Mouse (Mus musculus): ENCODE measurements around the gene Sik1.
A peak's percentile ranks its signal among the peaks of the same experiment; 100 is the strongest.

The Sik1 gene

DNA sequence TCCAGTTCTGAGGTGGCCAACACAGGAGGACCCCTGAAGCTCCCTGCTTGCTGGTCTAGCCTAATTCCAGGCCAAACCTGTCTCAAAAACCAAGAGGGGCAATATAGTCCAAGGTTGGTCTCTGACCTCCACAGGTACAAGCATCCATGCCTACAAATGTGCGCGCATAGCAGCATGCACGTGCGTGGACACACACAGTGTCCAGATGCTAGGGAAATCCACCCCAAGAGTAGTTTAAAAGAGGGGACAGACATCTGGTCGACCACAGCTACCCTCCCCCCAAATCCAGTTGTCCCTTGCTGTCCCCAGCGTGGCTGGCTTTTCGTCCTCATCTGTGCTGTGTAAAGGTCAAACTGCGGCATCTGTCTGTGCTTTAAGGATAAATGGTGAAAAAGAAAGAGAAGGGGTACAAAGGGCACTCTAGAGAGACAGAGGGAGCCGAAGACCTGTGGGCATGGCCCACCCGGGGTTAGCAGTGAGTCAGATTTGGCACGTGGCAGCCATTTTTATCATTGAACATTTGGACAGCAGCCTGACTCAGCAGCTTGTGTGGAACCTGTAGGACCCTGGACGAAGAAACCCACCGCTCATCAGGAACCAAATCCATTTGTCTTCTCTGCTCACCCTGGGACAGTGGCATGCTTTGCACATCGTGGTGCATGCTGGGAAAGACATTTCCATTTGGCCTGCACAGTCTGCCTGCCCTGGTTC, 23.6 kb downstream of the Sik1 start:
- DNase-seq, result no peak

DNA sequence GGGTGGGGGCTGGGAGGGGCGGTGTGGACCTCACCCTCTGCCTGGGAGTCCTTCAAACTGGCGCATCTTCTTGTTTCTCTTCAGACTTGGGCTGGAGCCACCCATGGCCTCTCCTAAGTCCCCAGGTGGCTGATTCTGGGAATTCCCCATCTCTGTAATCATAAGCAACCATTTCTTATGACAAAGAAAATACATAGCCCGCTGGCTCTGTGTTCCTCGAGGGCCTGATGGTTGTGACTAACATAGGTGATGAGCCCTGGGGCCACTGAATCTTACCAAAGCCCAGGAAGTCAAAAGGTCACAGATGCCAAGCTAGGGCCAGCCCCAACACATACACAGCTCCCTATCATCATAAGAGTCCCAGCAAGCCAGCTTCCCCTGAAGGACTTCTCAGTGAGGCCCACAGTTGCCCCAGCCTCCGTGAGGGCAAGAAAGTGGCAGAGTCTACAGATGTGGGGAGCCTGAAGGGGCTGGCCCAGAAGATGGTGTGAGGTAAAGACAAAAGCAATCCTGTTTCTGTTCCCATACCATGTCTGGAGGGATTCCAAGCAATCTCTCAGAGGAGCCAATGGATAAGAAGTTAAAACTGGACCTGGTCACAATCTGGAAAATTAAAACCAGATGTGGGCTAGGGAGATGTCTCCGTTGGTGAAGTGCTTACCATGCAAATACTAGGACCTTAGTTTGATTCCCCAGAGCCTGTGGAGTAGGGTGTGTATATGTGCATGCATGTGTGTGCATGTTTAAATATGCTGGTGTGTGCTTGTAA, 24.3 kb downstream of the Sik1 start:
- no peak for DNase-seq

DNA sequence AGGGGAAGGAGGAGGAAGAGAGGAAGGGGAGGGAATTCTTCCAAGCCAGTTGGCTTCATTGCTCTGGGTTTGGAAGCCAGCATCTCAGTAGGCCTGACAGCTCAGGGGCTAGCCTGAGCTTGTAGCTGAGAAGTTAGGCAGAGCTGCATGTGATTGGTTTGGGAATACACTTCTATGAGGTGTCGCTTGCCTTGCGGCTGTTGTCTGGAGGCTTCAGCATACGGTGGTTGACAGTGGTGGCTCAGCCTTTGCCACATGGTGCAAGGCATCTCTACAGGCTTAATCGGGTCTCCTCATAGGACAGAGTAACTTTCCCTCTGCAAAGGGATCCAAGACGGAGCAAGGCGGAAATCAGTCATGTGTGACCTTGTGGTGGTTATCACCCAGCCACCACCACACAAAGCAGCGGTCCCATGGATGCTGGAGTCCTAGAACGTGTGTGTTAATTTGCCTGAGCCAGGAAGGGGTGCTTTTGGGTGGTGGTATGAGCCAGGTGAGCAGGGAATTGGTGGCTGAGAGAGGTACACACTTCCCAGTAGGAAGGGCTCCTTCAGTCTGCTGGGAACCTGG, 25.0 kb downstream of the Sik1 start:
- no peak for DNase-seq

DNA sequence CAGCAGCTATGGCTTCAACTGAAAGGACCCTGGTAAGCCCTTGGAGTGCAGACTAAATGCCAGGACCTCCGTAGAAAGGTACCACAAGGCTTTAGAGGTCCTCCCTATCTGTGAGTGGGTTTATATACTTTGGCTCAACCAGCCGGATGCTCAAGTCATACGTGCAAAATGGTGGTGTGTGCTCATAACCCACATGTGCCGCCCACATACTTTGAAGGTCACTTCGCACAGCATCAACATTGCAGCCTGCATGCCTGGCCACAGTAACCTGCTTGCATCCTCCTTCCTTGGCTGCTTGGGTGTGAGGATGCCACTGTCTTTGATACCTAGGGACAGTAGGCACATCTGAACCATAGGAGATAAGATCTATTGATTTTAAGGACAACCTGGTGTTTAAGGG, 26.7 kb downstream of the Sik1 start:
- DNase-seq, result no peak

DNA sequence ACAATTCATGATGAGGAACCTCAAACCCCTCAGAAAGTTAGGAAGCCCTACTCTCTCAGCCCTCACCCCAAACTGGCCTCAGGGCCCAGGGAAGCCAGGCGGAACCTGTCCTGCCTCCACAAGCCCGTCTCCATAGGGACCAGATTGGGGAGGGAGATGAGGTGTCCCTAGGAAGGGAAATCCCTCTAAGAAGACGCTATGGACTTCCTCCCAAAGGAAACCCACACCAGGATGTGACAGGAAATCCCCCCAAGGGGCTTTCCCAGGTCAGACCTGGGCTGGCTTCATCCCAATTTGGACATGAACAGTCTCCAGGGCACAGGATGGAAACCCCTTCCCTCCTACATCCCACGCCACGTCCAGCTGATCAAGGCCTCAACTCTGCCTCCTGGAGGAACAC, 27.5 kb downstream of the Sik1 start:
- DNase-seq, result no peak

DNA sequence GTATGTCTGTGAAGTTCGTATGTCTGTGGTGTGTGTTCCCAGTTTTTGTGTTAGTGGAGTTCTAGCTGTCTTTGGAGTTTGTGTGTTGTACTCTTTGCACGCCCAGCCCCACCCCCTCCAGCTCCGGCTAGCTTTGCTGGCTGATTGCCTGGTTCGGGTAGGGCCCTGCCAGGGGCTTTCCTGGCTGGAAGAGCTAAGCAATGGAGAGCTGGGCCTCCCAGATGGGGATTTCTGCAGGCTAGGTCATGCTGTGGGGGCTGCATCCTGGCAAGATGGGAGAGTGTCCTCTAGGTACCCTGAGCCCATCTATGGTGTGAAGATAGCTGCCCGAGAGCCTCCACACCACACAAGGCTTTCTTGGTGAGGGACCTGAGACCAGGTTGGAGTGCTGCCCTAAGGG, 28.4 kb downstream of the Sik1 start:
- DNase-seq, result peak in 1 of 2 experiments; percentile 33

DNA sequence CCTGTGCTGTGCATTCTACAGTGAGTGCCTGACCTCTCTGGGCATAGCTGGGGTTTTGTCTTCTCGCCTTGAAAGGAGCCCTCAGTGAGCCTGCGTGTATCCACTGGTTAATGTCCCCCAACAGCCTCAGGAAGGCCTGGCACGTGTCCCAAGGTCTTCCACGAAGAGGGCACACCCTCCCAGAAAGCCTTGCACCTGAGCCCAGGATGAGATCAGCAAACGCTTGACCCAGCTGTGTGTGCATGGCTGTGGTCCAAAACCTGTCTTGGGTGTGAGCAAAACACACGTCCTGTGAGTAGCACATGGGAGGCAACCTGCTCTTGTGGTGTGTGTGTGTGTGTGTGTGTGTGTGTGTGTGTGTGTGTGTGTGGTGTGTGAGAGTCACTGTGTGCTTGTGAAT, 28.9 kb downstream of the Sik1 start:
- DNase-seq, result no peak

DNA sequence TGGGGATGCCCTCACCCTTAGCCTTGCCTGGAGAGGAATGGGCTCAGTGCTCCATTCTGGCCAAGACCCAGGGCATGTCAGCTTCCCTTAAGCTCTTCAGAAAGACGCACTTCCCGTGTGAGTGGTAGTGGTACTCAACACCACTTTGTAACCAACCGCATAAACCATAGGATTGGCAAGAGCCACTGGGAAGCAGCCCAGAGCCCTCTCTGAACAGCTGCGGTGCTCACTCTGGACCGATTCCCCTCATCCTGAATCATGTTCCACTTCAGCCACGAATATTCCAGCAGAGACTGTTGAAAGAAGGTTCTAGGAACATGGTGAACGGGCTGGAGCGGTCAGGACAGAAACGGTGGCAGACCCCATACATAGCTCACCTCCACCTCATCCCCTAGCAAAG, 29.9 kb downstream of the Sik1 start:
- DNase-seq, result no peak

DNA sequence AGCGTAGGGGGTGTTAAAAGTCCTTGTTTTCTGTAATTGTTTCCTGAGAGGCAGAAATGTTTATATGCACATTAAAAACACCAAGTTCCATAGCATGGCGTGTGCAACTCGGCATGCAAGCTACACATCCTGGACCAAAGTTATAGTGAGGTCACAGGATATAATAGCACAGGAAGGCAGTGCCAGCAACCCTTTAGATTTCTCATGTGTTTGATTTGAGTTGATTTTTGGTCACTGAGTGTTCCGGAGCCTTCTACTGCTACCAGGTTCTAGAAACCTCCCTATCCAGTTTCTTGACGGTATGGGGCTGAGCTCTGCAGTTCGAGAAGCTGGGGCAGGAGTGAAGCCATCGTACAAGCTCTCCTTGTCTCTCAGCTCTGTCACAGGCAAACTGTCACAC, 30.8 kb downstream of the Sik1 start:
- DNase-seq, result no peak

DNA sequence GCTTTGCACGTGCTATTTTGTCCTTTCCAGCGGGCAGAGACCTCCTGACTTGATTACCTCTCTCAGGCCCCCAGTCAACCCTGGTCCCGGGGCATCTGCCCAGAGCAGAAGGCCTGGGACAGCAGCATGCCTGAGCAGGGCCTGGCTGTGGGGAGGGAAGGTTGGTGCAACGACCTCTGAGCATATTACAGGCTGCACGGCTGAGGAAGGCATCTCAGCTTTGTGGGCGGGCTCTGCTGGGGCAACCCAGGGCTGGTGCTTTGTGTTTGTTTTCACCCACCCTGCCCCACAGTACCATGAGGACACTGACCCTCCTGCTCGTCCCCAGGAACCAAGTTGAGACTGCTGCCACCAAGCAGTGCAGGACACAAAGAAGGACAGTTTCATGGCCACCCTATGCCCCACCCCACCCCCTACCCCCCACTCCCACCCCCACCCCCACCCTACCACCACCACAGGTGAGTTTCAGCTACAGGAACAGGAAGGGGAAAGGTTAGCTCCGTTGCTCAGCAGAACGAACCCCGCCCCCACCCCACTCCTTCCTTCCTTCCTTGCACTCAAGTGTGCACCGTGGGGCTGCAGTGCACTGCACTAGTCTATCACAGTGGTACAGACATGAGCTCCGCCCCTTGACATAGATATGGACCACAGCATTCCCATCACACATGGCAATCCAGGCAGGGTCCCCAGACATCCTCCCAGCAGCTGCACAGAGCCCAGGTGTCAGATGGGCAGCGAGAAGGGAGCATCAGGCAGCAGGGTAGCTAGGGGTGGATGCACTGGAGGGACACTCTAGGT, 34.3 kb downstream of the Sik1 start:
- no peak for DNase-seq

DNA sequence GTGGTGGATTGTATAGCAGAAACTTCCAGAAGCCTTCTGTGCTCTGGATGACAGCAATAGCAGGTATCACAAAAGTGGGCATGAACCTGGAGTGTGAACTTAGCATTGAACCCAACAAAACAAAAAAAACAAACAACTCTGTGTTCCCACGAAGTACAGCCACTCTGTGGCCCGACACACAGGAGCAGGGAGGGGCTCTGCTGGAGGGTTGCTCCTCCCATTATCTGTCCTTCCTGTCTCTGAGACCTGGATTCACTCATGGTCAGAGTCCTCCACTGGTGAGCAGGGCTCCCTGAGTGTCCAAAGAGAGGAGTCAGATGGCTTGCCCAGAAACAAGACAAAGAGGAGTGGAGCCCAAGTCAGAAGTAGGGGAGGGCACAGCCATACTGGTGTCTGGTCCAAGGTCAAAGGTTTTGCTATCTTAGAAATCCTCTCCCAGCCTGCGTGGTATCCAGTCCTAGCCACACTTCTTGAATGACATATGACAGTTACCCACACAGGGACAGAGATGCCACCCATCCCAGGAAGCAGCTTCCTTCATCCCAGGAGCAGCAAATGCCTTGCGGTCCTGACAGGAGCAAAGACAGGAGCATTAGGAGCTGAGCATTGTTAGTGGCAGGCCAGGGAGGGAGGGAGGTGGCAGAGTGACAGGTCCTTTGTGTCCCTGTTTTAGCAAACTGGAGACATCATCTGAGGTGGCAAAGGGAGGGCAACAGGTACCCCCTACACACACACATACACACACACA, 35.3 kb downstream of the Sik1 start:
- no peak for DNase-seq

DNA sequence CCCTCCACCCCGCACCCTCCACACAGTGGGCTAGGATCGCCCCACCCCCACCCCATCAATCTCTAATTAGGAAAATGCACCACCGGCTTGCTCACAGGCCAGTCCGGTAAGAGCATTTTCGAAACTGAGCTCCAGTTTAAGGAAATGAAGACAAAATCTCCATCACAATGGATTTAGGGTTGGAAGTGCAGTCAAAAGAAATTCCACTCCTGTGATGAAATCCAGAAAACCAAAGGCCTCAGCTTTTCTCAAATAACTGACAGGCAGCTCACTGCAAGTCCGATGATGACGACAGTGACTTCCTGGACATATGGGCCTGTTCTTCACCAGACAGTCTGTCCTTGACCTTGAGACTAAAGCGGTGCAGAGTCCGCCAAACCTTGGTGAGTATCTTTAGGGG, 36.2 kb downstream of the Sik1 start:
- no peak for DNase-seq

DNA sequence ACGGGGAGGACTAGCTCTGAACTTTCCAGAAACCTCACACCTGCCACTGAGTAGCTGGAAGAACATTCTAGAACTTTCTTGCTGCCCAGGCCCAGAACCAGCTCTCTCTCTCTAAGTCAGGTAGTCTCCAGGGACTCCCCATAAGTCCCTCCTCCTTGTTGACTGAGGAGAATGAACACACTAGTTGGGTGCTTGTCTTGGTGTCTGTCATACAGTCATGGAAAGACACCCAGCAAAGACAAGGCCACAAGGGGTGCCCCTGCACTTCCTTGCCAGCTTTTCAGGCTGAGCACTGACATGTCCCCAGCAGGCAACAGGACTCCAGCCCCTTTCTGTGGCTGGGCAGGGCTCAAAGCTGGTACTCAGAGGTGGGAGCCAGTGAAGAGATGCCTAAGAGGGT, 37.8 kb downstream of the Sik1 start:
- DNase-seq, result no peak

DNA sequence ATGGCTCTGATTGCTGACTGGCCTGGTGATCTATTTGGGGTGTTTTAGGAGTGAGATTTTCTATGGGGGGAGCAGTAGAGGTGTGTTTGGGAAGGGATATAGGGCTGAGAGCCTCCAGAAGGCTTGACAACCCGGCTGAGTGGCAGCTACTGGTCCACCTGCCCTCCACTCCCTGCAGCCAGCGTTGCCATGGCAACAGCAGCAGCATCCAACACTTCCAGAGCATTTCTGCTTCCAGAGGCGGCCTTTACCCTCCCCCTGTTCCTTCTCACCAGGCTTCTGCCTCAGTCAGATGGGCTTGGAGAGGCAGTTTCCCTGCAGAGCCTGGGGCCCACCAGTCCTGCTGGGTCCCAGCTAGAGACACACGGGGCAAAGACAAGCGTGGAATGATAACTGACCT, 38.4 kb downstream of the Sik1 start:
- peak in 1 of 2 experiments; percentile 33 for DNase-seq

DNA sequence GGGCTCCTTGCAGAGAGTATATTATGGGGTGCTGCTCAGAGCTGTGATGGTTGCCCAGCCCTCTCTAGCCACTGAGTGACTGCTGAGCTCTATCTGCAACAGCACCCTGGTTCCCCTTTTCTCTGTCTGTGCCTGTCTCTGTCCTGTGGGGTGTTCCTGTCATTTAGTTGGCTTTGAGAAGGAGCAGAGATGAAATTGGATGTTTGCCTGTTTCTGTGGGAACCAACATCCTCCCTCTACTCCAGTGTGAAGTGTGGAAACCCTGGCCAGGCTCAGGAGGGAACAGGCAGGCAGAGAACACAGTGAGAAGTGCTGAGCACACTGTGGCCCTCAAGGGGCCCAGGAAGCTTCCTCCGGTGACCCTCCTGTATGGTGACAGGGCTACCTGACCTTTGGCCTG, 40.8 kb downstream of the Sik1 start:
- DNase-seq, result no peak

DNA sequence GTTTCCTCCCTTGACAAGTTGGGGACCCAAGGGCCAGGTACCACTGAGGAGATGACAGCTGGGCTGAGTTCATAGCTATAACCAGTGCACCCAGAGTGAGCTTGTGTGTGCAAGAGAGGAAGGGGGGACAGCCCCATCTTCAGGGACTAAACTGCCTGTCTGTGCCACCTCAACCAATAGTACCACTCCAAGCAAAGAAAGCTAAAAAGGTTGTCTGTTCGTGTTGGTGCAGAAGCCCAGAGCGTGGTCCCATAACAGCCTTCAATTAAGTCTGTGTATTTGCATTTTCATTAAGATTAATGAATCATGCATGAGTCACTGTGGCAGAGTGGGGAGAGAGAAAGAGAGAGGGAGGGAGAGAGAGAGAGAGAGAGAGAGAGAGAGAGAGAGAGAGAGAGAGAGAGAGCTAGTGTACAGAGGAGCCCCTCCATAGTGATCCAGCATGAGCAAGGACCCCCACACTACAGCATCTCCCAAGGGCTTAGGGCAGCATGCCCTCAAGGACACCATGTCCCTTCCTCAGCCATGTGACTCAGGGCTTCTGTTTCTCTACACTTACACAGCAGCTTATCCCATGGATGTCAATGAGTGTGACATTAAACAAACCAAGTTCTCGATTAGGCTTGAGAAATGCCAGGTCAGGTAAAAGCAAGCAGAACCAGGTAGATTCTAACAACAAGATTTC, 41.5 kb downstream of the Sik1 start:
- DNase-seq, result no peak

DNA sequence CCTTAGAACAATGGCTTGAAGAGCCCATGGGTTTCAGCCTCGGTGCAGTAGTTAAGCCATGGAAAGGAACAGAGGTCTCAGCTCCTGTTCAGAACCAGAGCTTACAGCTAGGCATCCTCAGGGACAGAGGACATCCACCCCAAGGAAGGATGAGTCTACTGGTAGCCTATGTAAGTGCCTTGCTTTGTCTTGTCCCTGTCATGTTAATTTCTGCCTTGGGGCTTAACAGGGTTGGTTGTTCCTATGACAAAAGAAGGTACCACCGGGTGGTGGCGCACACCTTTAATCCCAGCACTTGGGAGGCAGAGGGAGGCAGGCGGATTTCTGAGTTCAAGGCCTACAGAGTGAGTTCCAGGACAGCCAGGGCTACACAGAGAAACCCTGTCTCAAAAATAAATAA, 44.3 kb downstream of the Sik1 start:
- DNase-seq, result no peak

DNA sequence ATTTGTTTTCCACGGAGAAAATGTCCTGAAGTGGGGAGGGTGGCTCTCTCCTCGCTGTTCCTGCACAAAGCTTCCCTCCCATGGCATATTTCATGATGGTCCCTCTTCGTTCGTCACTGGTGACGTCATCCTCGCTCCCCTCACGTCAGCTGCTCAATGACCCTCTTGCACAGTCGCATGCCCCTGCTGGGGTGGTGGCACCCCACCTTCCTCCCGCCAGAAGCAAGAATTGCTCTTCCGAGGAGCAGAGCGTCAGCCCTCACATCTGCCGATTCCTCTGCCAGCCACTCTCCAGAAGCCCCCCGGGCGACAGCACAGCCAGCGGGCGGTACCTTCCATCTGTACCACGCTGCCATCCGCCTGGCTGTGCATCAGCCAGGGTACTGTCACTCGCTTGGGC, 45.7 kb downstream of the Sik1 start:
- DNase-seq, result no peak

DNA sequence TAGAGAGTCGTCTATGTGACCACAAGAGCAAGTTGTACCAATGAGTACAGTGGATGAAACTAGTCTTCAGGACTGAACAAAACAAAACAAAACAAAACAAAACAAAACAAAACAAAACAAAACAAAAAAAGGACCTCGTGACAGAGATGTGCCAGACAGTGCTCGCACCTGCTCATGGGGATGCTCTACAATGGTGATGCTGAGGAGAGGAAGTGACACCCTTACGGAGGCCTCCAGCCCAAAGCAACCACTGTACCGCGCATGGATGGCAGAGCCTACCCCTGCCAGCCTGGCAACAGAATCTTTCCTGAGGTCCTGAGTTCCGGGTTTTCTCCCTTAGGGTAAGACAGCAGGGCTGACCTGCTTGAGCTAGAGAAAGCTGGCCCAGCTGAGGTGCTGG, 46.5 kb downstream of the Sik1 start:
- no peak for DNase-seq

DNA sequence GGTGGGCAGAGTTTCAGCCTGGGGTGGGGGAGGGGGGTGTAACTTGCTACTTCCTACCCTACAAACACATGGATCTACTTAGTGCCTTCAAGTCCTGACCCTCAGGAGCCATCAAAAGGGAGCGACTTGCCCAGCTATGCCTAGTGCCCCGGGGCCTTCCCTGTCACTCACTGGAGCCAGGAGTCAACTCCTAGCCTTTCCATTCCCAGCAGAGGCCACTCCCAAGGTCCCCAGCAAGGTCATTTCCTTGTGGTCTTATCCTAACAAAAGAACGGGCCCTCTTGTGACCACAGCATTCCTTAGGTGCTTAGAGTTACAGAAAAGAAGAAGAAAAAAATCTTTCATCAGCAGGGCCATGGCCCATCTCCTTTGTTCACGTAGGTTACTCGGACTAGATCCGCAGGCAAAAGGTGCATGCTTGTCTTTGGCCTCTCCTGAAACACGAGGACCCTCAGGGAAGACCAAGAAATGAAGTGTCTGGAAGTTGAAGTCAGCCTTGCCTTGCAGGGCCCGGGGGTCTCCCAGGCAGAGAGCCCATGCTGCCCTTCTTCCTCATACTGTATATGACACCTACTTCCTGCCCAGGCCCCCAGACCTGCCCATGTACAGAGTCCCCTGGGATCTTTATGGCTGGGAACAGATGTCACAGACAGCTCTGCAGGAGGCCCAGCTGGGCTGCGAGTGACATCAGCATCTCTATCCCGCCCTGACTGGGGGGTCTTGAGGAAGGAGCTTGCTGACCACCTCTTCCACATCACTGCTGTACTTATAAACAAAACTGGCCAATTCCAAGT, 47.3 kb downstream of the Sik1 start:
- no peak for DNase-seq

DNA sequence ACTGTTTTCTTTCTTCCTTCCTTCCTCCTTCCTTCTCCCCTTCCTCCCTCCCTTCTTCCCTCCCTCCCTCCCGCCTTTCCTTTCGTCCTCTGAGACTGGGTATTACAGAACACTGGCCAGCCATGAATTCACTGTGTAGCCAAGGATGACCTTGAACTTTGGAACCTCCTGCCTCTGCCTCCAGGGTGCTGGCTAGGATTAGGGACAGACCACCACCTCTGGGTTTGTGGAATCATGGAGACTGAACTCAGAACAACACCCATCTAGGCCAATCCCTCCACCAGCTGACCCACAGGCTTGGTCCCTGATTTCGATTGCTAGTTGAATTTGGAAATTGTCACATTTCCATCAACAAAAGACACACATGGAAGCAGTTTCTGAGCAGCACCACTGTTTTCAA, 49.1 kb downstream of the Sik1 start:
- DNase-seq, result no peak
